Mouse (Mus musculus): ENCODE data around the gene Clip1. TPM values are rescaled to one million over a fixed set of nuclear protein-coding genes. Genes with fewer than 3 reads are reported as not detected.

Clip1 gene
- polyA plus RNA-seq, 1 experiment from 2014 or later: 48.7 TPM

DNA sequence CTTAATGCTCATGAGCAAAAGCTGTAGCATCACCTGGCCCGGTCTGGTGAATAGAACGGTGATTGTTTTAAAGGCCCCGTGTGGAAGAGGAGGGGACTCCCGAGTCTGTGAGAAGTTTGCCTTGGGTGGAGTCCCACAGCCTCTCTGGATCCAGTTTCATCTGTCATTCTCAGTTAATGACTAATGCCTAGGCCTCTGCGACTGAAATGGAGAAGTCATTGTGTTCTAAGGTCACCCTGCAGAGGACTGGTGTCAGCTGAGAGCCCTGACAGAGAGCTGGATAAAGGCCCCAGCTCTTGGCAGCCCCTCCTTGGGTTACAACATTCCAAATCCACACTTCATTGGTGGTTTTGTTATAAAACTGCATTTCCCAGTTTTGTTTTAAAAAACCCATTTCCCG, 10.1 kb upstream of the Clip1 start:
- 81% methylated on average over 6 of the region's 6 CpGs for WGBS
- Histone ChIP-seq H3K4me1 (no peaks in the 10 kb centered on the region), H3K36me3 (peaks cover 27% of the 10 kb centered on the region), H3K27me3 (ENCODE audit: low read depth, poor library complexity, severe bottlenecking) (no peaks in the 10 kb centered on the region), H3K4me3 (no peak overlapping the region), H3K27ac (no peak overlapping the region), H3K9me3 (replicated peaks) (no peaks in the 10 kb centered on the region)
- DNase-seq (ENCODE audit: low spot score): no peak

DNA sequence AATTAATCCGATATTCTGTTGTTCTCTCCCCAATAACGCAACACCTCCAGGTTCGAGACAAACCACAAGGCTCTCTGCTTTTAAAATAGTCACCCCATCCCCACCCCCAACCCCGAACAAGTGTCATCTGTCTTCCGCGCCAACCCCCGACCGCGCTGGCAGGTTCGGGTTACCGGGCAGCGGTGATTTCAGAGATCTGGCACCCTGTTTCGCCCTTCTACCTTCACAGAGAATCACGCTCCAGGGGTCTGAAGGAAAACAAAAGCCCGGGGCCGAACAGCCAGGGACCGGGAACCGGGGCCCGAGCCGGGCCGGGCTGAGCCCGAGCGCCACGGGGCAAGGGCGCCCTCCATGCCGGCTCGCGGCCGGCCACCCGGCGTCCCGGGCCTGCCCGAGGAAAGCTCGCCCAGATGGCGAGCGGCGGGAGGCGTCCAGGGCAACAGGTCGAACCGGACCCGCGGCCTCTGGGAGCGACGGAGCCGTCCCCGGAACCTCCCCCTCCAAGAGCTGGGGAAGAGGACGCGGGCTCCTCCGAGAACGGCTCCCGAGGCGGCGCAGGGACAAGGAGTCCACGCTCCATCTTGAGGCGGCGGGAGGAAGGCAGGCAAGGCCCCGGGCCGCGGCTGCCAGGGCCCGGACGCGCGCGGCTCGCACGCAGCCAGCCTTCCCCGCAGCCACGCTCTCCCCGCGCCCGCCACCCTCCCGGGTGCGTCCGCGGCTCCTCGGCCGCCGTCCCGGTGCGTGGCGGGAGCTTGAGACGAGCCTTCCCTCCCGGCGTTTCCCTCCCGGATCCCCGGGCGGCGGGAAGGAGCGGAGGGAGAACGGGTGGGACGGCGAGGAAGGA, 819 bp downstream of the Clip1 start:
- H3K36me3 ChIP-seq: no peaks in the 10 kb centered on the region
- under 1% methylated on average over 80 of the region's 92 CpGs for WGBS
- H3K4me1 ChIP-seq: peaks cover 34% of the 10 kb centered on the region
- H3K9me3 ChIP-seq (replicated peaks): no peaks in the 10 kb centered on the region
- peak overlapping the region; percentile 91 for H3K4me3 ChIP-seq
- H3K27ac ChIP-seq: peak overlapping the region; percentile 98
- peak; percentile 82 for DNase-seq (ENCODE audit: low spot score)
- H3K27me3 ChIP-seq (ENCODE audit: low read depth, poor library complexity, severe bottlenecking): no peaks in the 10 kb centered on the region

DNA sequence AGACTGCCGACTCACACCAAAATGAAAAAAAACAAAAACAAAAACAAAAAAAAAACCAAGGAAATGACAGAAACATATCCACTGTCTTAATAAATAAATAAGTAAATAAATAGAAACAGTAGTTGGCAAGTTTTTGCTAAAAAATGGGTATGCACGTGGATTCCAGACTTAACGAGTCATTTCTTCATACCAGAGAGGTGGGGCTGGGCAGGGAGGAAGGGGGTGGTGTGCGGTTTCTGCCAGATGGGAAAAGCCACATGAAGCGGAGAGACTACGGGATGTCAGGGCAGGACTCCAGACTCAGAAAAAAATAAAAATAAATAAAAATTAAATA, 1.4 kb downstream of the Clip1 start:
- peak overlapping the region; percentile 91 for H3K4me3 ChIP-seq
- no peaks in the 10 kb centered on the region for H3K9me3 ChIP-seq (replicated peaks)
- H3K4me1 ChIP-seq: peaks cover 34% of the 10 kb centered on the region
- peak overlapping the region; percentile 98; the same call in 1 of the 2 replicates for H3K27ac ChIP-seq
- WGBS: 5% methylated on average over 6 of the region's 6 CpGs
- H3K27me3 ChIP-seq (ENCODE audit: low read depth, poor library complexity, severe bottlenecking): no peaks in the 10 kb centered on the region
- DNase-seq (ENCODE audit: low spot score): no peak
- H3K36me3 ChIP-seq: no peaks in the 10 kb centered on the region

DNA sequence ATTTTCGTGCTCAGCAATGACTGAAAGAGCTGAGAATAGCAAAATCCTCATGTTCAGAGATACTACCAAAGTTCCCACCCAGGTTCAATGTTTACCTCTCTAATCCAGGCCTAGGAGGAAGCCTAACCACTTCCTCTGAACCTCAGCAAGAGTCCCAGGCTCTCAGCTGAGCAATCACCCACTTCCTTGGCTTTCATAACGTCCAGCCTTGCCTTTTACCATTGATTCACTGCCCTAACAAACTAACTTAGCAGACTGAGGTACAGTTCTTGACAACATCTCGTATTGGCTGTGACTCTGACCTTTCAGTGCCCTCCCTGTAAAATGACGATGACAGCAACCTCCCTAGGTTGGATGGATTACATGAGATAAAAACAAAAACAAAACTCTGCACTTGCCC, 2.0 kb downstream of the Clip1 start:
- WGBS: 36% methylated on average over 4 of the region's 4 CpGs

DNA sequence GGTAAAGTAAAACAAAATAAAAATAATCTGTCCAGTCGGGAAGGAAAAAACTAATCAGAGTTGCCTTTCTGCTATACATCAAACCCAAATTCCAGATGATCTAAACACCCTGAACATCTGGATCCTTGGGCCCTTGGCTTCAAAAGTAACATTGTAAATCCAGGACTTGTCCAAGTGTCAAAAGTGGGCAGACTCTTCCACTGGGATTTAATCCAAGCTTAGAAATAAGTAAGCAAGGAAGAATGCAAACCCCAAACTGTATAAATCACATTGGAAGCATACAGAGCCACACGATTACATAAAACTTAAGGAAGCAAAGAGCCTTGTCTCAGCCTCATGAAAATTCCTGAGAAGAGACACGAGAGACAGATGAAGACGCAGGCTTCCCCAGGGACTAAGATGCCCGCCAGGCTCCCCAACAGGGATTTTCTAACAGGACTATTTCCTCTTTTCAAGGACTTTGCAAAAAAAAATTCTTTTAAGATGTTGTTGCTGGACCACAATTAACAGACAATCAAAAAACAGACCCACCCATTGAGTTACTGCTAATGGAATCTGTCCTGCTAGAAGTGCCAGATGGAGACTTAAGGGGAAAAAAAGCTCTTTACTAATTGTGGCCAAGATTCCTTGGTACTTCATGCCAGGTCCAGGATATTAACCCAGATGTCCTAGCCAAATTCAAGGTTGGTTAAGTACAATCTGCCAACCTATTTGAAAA, 4.7 kb downstream of the Clip1 start:
- H3K4me3 ChIP-seq: no peak overlapping the region
- no peaks in the 10 kb centered on the region for H3K9me3 ChIP-seq (replicated peaks)
- no peaks in the 10 kb centered on the region for H3K27me3 ChIP-seq (ENCODE audit: low read depth, poor library complexity, severe bottlenecking)
- peaks cover 8% of the 10 kb centered on the region; the same call in 1 of the 2 replicates for H3K36me3 ChIP-seq
- H3K27ac ChIP-seq: no peak overlapping the region
- WGBS: 51% methylated on average over 5 of the region's 5 CpGs
- H3K4me1 ChIP-seq: peaks cover 29% of the 10 kb centered on the region
- DNase-seq (ENCODE audit: low spot score): no peak

More for the DNA sequence above, 2.0 kb downstream of the Clip1 start:
- H3K4me3 ChIP-seq: peak overlapping the region; percentile 91; the same call in 1 of the 2 replicates
- no peaks in the 10 kb centered on the region for H3K9me3 ChIP-seq (replicated peaks)
- peaks cover 4% of the 10 kb centered on the region; the same call in 1 of the 2 replicates for H3K36me3 ChIP-seq
- H3K27ac ChIP-seq: no peak overlapping the region
- no peaks in the 10 kb centered on the region for H3K27me3 ChIP-seq (ENCODE audit: low read depth, poor library complexity, severe bottlenecking)
- H3K4me1 ChIP-seq: peaks cover 34% of the 10 kb centered on the region
- DNase-seq (ENCODE audit: low spot score): no peak

DNA sequence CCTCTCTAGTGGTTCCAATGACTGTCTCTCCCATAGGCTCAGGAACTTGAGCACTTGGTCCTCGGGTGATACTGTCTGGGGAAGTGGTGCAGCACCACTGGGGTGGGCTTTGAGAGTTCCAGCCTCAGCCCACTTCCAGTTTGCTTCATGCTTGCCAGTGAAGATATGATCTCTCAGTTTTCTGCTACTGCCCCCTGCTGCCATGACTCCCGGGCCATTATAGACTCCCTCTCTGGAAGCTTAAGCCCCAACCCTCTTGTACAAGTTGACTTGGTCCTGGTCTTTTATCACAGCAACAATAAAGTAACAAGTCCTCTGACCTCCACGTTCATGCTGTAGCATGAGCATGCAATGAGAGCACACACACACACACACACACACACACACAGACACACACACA, 5.3 kb downstream of the Clip1 start:
- peaks cover 23% of the 10 kb centered on the region for H3K4me1 ChIP-seq
- H3K9me3 ChIP-seq (replicated peaks): no peaks in the 10 kb centered on the region
- H3K27ac ChIP-seq: no peak overlapping the region
- H3K36me3 ChIP-seq: peaks cover 8% of the 10 kb centered on the region; the same call in 1 of the 2 replicates
- WGBS: 81% methylated on average over 3 of the region's 3 CpGs
- H3K4me3 ChIP-seq: no peak overlapping the region
- H3K27me3 ChIP-seq (ENCODE audit: low read depth, poor library complexity, severe bottlenecking): no peaks in the 10 kb centered on the region
- no peak for DNase-seq (ENCODE audit: low spot score)

DNA sequence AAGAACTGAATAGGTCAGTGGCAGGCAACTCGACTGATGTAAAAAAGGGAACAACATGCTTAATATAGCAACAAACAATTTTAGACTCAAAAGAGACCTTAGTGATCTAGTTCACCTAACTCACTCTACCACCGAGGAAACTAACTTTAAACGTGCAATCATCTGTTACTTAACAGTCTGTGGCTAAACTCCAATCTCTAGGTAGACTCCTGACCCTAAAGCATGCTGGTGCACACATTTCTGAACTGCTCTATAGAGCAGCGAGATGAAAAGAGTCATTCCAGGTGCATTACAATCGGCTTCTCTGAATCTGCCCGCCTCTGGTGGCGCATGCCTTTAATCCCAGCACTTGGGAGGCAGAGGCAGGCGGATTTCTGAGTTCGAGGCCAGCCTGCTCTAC, 8.7 kb downstream of the Clip1 start:
- H3K27ac ChIP-seq: no peak overlapping the region
- WGBS: 88% methylated on average over 9 of the region's 9 CpGs
- no peak overlapping the region for H3K4me3 ChIP-seq
- peaks cover 8% of the 10 kb centered on the region; the same call in 1 of the 2 replicates for H3K36me3 ChIP-seq
- no peaks in the 10 kb centered on the region for H3K27me3 ChIP-seq (ENCODE audit: low read depth, poor library complexity, severe bottlenecking)
- no peak for DNase-seq (ENCODE audit: low spot score)
- no peaks in the 10 kb centered on the region for H3K9me3 ChIP-seq (replicated peaks)
- H3K4me1 ChIP-seq: peaks cover 25% of the 10 kb centered on the region

DNA sequence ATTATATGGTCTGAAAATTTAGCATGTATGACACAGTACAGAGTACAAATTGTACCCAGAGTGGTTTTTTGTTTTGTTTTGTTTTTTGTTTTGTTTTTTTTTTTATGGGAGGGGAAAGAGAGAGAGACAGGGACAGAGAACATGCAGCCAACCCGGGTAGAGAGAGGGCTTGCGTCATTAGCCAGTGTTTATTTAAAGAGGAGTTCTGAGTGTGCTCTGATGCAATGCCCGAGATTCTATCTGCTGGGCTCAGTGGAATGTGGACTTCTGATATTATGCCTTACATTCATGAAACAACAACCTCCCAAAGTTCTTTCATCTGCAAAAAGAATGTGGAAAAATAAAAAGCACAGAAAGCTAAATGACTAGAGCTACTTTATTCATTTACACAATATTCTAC, 9.2 kb downstream of the Clip1 start:
- DNase-seq (ENCODE audit: low spot score): no peak
- peaks cover 8% of the 10 kb centered on the region; the same call in 1 of the 2 replicates for H3K36me3 ChIP-seq
- H3K9me3 ChIP-seq (replicated peaks): no peaks in the 10 kb centered on the region
- WGBS: 22% methylated on average over 3 of the region's 3 CpGs
- H3K27ac ChIP-seq: no peak overlapping the region
- no peaks in the 10 kb centered on the region for H3K27me3 ChIP-seq (ENCODE audit: low read depth, poor library complexity, severe bottlenecking)
- H3K4me3 ChIP-seq: no peak overlapping the region
- peaks cover 30% of the 10 kb centered on the region for H3K4me1 ChIP-seq

DNA sequence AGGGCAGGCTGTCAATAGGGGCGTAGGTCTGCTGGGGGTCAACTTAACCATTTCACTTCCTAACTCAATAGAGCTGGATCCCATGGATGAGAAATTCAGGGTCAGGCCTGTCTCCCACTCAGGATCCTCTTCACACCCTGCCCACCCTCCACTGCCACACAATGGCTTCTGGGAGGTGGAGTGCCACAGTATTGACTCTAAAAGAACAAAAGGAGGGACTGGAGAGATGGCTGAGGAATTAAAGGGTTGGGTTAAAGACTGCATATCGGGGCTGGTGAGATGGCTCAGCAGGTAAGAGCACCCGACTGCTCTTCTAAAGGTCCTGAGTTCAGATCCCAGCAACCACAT, 13.0 kb downstream of the Clip1 start:
- Histone ChIP-seq H3K9me3 (replicated peaks) (no peaks in the 10 kb centered on the region), H3K4me3 (no peak overlapping the region), H3K36me3 (0 out of 2 replicates have a peak, but pooled peaks cover under 1% of the 10 kb centered on the region), H3K4me1 (peaks cover 26% of the 10 kb centered on the region), H3K27ac (no peak overlapping the region), H3K27me3 (ENCODE audit: low read depth, poor library complexity, severe bottlenecking) (no peaks in the 10 kb centered on the region)
- WGBS: 70% methylated on average over 3 of the region's 3 CpGs
- no peak for DNase-seq (ENCODE audit: low spot score)

DNA sequence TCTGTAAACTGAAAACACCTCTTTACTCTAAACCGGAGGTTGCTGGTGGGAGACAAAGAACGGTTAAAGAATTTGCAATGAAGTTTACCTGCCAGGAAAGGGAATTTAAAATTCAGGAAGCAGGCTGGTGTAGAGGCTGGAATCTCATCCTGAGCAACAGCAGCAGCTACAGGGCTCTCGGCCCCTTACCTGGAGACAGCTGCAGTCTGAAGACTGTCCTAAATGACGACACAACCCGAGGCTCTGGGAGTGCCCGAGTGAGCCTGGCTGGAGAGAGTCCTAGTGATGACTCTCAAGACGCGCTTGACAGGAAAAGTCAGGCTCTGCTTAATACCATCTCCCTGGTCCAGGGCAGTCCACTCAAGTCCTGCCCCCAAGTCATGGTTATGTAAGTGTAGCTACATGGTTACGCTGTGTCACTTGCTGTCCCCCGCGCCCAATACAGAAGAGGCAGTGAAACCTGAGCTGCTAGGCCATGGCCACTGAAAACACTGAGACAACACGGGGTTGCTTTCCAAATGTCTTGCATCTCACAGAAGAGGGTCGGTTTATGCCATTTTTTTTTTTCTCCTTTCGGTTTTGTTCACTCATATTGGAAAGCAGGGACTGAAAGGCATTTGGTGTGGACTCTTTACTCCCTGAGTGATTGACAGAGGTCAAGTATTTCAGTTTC, 13.5 kb downstream of the Clip1 start:
- Histone ChIP-seq H3K9me3 (replicated peaks) (no peaks in the 10 kb centered on the region), H3K27me3 (ENCODE audit: low read depth, poor library complexity, severe bottlenecking) (no peaks in the 10 kb centered on the region), H3K36me3 (no peaks in the 10 kb centered on the region), H3K27ac (no peak overlapping the region), H3K4me1 (peaks cover 26% of the 10 kb centered on the region), H3K4me3 (no peak overlapping the region)
- 34% methylated on average over 14 of the region's 14 CpGs for WGBS
- peak; percentile 35 for DNase-seq (ENCODE audit: low spot score)

DNA sequence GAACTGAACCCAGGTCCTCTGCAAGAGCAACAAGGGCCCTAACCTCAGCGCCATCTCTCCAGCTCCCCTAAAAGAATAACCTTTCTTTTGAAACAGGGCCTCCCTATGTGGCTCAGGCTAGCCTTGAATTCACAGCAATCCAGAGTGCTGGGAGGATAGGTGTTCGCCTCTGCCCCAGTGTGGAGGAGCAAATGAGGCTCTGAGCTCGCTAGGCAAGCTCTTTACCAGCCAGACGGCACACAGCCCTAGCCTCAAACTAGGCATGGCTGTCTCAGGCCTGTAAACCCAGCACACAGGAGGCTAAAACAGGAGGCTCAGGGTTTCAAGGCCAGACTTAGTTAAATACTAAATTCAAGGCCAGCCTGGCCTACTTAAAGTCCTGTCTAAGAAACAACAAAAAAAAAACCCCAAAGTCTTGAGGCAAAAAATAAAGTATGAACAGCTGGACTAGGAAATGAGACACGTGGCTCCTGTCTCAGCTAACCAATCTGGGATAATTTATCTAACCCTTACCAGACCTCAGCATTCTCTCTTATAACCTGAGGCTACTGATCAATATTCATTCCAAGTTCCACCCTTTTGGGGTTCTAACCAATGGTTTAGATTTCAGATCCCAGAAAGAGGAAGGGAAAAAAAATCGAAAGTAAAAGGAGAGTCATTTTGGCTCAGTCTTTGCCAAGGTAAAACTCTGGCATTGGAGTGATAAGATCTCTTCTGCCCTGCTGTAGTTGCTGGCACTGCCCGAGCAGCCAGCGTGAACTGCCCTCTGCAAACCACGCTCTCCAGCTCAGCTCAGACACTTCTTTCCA, 14.2 kb downstream of the Clip1 start:
- Histone ChIP-seq H3K9me3 (replicated peaks) (no peaks in the 10 kb centered on the region), H3K4me3 (no peak overlapping the region), H3K27me3 (ENCODE audit: low read depth, poor library complexity, severe bottlenecking) (no peaks in the 10 kb centered on the region), H3K4me1 (peaks cover 26% of the 10 kb centered on the region), H3K27ac (peak overlapping the region; percentile 14; the same call in 1 of the 2 replicates), H3K36me3 (no peaks in the 10 kb centered on the region)
- WGBS: 58% methylated on average over 9 of the region's 9 CpGs
- peak; percentile 37 for DNase-seq (ENCODE audit: low spot score)

DNA sequence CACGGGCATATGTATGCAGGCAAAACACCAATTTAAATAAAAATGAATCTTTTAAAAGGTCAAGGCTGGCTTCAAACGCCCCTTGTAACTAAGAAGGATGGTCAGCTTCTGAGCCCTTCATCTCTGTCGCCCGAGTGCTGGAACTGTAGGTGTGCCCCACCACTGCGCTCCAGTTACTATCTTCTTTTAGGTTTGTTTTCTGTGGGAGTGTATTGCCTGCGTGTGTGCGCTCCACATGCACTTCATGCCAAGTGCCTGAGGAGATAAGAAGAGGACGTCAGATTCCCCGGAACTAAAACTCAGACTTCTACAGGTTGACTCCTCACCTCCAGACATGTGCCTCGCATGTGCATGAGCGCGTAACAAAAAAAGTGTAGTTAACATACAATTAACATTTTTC, 16.5 kb downstream of the Clip1 start:
- no peak overlapping the region for H3K27ac ChIP-seq
- H3K36me3 ChIP-seq: no peaks in the 10 kb centered on the region
- WGBS: 95% methylated on average over 12 of the region's 12 CpGs
- H3K4me3 ChIP-seq: no peak overlapping the region
- no peaks in the 10 kb centered on the region for H3K27me3 ChIP-seq (ENCODE audit: low read depth, poor library complexity, severe bottlenecking)
- no peaks in the 10 kb centered on the region for H3K9me3 ChIP-seq (replicated peaks)
- DNase-seq (ENCODE audit: low spot score): no peak
- peaks cover 22% of the 10 kb centered on the region for H3K4me1 ChIP-seq
